Mouse (Mus musculus) spleen, adult 2 months (tissue): ENCODE data around the gene Ccdc91.

Source experiments
- CTCF ChIP-seq: fragments of 200-500 bp; IDR thresholded peaks from 2 replicates; pipeline ENCODE4 v1.5.1; 2011; ENCODE audit warnings: mild to moderate bottlenecking, inconsistent platforms; ENCODE audit not compliant: insufficient read depth, insufficient read length, insufficient replicate concordance; ENCODE audit errors: extremely low read depth
- POLR2A ChIP-seq: fragments of 200-500 bp; IDR thresholded peaks from 2 replicates; pipeline ENCODE4 v1.6.1; 2011; ENCODE audit warnings: low read depth, low read length, inconsistent platforms

GRCm38 (mm10) chr6:147555591-147555990, 80.0 kb downstream of the Ccdc91 start:
- TF ChIP-seq CTCF (no peak), POLR2A (no peak)
